Mouse (Mus musculus) embryonic facial prominence, embryonic 11.5 days (tissue): ENCODE measurements at regions not wholly inside any gene's neighbourhood (a gene's known extent, or its start where the extent isn't known, plus 50 kb on each side); places are given as distances from the start of the nearest gene placed in this dataset.

Experiments used
- ATAC-seq: fragments of 200-750 bp; cut with Nextera tagmentation; replicated peaks from 2 replicates; pipeline ENCODE4 v1.8.0; 2017; ENCODE audit warnings: low read depth; ENCODE audit not compliant: insufficient number of reproducible peaks, low FRiP score, low TSS enrichment
- DNase-seq: peaks from one replicate; pipeline ENCODE4 v3.0.0-alpha.2; 2015; ENCODE audit warnings: low spot score
- H3K27ac ChIP-seq: fragments of 300-500 bp; sonication (generic); replicated peaks from 2 replicates; pipeline ENCODE4 v1.5.1; 2014; ENCODE audit warnings: mild to moderate bottlenecking, low read depth, low read length, control low read depth
- H3K27me3 ChIP-seq: fragments of 300-500 bp; sonication (generic); 2 replicates; pipeline ENCODE4 v1.6.1; 2014; ENCODE audit warnings: mild to moderate bottlenecking, low read length, moderate library complexity, mixed read lengths; ENCODE audit not compliant: control insufficient read depth, insufficient read depth
- H3K36me3 ChIP-seq: fragments of 300-500 bp; sonication (generic); replicated peaks from 2 replicates; pipeline ENCODE4 v1.6.1; 2014; ENCODE audit warnings: low read depth, mild to moderate bottlenecking, low read length, moderate library complexity, mixed read lengths; ENCODE audit not compliant: control insufficient read depth, insufficient read depth
- H3K4me1 ChIP-seq: fragments of 300-500 bp; sonication (generic); 2 replicates; pipeline ENCODE4 v1.6.1; 2014; ENCODE audit warnings: low read length, mixed read lengths; ENCODE audit not compliant: control insufficient read depth, insufficient read depth
- H3K4me2 ChIP-seq: fragments of 300-500 bp; sonication (generic); 2 replicates; pipeline ENCODE4 v1.6.1; 2014; ENCODE audit warnings: low read depth, mild to moderate bottlenecking, control low read depth, low read length, moderate library complexity
- H3K4me3 ChIP-seq: fragments of 300-500 bp; sonication (generic); 2 replicates; pipeline ENCODE4 v1.5.1; 2014; ENCODE audit warnings: low read depth, low read length, control low read depth
- H3K9ac ChIP-seq: fragments of 300-500 bp; sonication (generic); replicated peaks from 2 replicates; pipeline ENCODE4 v1.6.1; 2014; ENCODE audit warnings: mild to moderate bottlenecking, control low read depth, low read length
- H3K9me3 ChIP-seq: fragments of 300-500 bp; sonication (generic); replicated peaks from 2 replicates; pipeline ENCODE4 v1.6.1; 2016; ENCODE audit warnings: mild to moderate bottlenecking, low read length, inconsistent platforms, mixed read lengths; ENCODE audit not compliant: control insufficient read depth
- WGBS: fragments of 180-500 bp; shearing (Covaris S2); extraction: QIAGEN DNeasy Blood & Tissue Kit; methylation state at CpG from one replicate; pipeline ENCODE4 v1.1.7; 2014; 5-methylcytosine and 5-hydroxymethylcytosine counted together

- H3K4me2 ChIP-seq: no peak overlapping the region
- H3K4me1 ChIP-seq: no peaks in the 10 kb centered on the region
- WGBS: 75% methylated on average over 7 of the region's 7 CpGs
- no peaks in the 10 kb centered on the region for H3K36me3 ChIP-seq
- ATAC-seq: no peak
- no peaks in the 10 kb centered on the region for H3K27me3 ChIP-seq
- no peaks in the 10 kb centered on the region for H3K9me3 ChIP-seq
- H3K9ac ChIP-seq: no peak overlapping the region
- no peak overlapping the region for H3K4me3 ChIP-seq
- DNase-seq: no peak
- H3K27ac ChIP-seq: no peak overlapping the region
These were observed 54.0 kb upstream of the Spred2 start for GRCm38 (mm10) chr11:19870136-19870535.

- ATAC-seq (no peak), DNase-seq (no peak)
- Histone ChIP-seq H3K27me3 (no peaks in the 10 kb centered on the region), H3K9ac (no peak overlapping the region), H3K9me3 (no peaks in the 10 kb centered on the region), H3K4me1 (no peaks in the 10 kb centered on the region), H3K27ac (no peak overlapping the region), H3K4me3 (no peak overlapping the region), H3K36me3 (no peaks in the 10 kb centered on the region), H3K4me2 (no peak overlapping the region)
- 80% methylated on average over 6 of the region's 6 CpGs for WGBS
These were observed 50.4 kb upstream of the Spred2 start for GRCm38 (mm10) chr11:19873796-19874195.
